Mouse (Mus musculus): ENCODE results near the gene Gm20441. TPM values are rescaled to one million over a fixed set of nuclear protein-coding genes. Genes with fewer than 3 reads are reported as not detected.

The Gm20441 gene
- not detected in 2 replicates for polyA plus RNA-seq (2015; fragmentation: Nextera tagmentation; extraction: Ambion mirVana)

DNA sequence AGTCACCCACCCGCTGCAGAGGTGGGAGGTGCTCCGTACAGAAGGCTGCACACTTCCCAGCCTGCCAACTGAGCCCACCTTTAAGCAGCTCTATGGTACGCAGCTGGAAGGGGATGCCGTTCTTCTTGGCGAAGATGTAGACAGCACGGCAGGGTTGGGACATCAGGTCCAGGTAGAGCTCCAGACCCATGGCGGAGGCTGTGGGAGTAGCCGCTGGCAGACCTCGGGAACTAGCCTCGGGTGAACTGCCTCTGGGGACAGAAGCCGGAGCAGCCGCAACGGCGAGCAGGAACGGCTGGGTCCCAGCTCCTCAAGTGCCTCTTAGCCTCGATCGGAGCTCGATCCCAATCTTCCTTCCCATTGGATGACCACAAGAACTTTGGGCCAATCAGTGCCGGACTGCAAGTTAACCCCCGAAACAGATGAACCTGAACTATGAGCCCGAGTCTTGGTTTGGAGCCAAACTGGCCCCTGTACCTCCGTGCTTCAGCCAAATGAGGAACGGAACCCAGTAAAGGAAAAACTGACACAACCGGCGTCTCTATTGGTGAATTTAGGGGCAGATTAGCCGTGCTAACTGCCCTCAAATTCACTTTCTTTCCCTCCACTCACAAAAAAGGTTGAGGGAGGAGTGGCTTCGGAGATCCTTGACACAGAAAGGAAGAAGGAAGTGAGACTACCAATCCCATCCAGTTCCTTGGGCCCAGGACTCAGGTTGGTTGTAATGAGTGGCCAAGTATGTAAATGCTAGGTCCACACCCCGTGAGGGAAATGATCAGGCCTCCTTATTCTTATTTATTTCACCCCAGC is at the start of gene Gm20441, which contains the start of gene Gstt3:
Gene Gm20441, minus strand, starts transcription at position 186 of the 810 bp plus-strand sequence.
Gene Gstt3, minus strand, starts transcription at position 646 of the 810 bp plus-strand sequence.
- H3K27ac ChIP-seq (replicated peaks) = peak within 1 kb of the TSS; percentile 31; the same call in 1 of the 2 replicates
- peak within 1 kb of the TSS; percentile 58 for H3K4me2 ChIP-seq
- ATAC-seq (ENCODE audit: insufficient read depth) = peak; percentile 60; the same call in 1 of the 2 replicates
- peaks cover 77% of the 10 kb centered on the region for H3K27me3 ChIP-seq
- 1% methylated on average over 28 of the region's 28 CpGs for WGBS (ENCODE audit: insufficient replicate concordance)
- 0 out of 2 replicates have a peak within 1 kb of the TSS, but pooled peaks have one; percentile 19 for H3K9ac ChIP-seq
- H3K4me1 ChIP-seq (replicated peaks) = peaks cover 4% of the 10 kb centered on the region; the same call in 1 of the 2 replicates
- H3K36me3 ChIP-seq (replicated peaks) = 0 out of 2 replicates have a peak, but pooled peaks cover 2% of the 10 kb centered on the region
- no peaks in the 10 kb centered on the region for H3K9me3 ChIP-seq (replicated peaks)
- H3K4me3 ChIP-seq (replicated peaks) = peak within 1 kb of the TSS; percentile 43

DNA sequence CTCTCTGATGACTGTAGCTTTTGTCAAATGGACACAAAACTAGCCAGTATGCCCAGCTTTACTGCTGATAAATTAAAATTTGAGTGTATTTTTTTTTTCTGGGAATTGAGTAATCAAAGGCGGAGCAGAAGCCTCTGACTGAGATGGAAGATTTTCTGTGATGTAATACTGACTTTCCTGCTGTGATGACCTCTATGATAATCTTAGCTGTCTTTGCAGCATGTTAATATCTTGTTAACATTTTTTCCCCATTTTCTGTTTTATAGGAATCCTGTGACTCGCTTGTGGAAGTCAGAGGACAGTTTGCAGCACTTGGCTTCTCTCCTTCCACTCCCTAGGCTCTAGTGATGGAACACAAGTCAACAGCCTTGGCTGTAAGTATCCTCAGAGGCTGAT is 49.5 kb upstream of the Gm20441 start:
- H3K36me3 ChIP-seq (replicated peaks) = no peaks in the 10 kb centered on the region
- H3K4me3 ChIP-seq (replicated peaks) = no peak overlapping the region
- H3K4me1 ChIP-seq (replicated peaks) = peaks cover 32% of the 10 kb centered on the region
- H3K9me3 ChIP-seq (replicated peaks) = no peaks in the 10 kb centered on the region
- whole genome bisulfite sequencing (ENCODE audit: insufficient replicate concordance) = 59% methylated on average over 2 of the region's 2 CpGs
- no peak for ATAC-seq (ENCODE audit: insufficient read depth)
- H3K27ac ChIP-seq (replicated peaks) = no peak overlapping the region
- no peak overlapping the region for H3K9ac ChIP-seq
- no peak overlapping the region for H3K4me2 ChIP-seq
- H3K27me3 ChIP-seq = peaks cover 27% of the 10 kb centered on the region

DNA sequence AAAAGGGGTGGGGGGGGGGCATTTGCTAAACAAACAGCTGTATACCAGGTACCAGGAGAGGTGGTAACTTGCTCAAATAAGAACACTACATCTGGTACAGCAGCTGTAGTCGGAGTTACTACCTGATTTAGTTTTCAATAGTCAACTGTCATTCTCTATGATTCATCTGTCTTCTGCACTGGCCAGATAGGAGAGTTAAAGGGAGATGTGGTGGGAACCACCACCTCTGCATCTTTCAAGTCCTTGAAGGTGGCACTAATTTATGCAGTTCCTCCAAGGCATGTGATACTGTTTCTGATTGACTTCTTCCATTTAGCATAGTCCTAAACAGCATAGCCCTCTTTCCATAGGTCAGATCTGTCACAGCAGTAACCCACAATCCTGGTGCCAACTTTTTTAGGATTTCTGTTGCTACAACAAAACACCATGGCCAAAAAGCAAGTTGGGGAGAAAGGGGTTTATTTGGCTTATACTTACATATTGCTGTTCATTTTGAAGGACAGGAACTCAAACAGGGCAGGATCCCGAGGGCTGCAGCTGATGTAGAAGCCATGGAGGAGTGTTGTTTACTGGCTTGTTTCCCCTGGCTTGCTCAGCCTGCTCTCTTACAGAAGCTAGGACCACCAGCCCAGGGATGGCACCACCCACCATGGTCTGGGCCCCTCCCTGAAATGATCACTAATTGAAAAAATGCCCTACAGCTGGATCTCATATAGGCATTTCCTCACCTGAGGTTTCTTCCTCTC is 48.9 kb upstream of the Gm20441 start:
- Histone ChIP-seq H3K36me3 (replicated peaks) (no peaks in the 10 kb centered on the region), H3K4me1 (replicated peaks) (peaks cover 26% of the 10 kb centered on the region), H3K27me3 (peaks cover 27% of the 10 kb centered on the region), H3K4me2 (no peak overlapping the region), H3K9me3 (replicated peaks) (no peaks in the 10 kb centered on the region), H3K4me3 (replicated peaks) (no peak overlapping the region), H3K27ac (replicated peaks) (no peak overlapping the region), H3K9ac (no peak overlapping the region)
- WGBS (ENCODE audit: insufficient replicate concordance) = 46% methylated on average over 2 of the region's 2 CpGs
- ATAC-seq (ENCODE audit: insufficient read depth) = no peak

- no peak for ATAC-seq (ENCODE audit: insufficient read depth)
- Histone ChIP-seq H3K27ac (replicated peaks) (no peak overlapping the region), H3K9ac (no peak overlapping the region), H3K9me3 (replicated peaks) (no peaks in the 10 kb centered on the region), H3K4me1 (replicated peaks) (peaks cover 14% of the 10 kb centered on the region), H3K4me3 (replicated peaks) (no peak overlapping the region), H3K4me2 (no peak overlapping the region), H3K27me3 (peaks cover 16% of the 10 kb centered on the region), H3K36me3 (replicated peaks) (no peaks in the 10 kb centered on the region)
Measured at GRCm38 (mm10) chr10:75828500-75828931, 47.8 kb upstream of the Gm20441 start.

- H3K9ac ChIP-seq = no peak overlapping the region
- no peak overlapping the region for H3K4me3 ChIP-seq (replicated peaks)
- 67% methylated on average over 4 of the region's 4 CpGs for WGBS (ENCODE audit: insufficient replicate concordance)
Measured at GRCm38 (mm10) chr10:75827668-75828360, 47.1 kb upstream of the Gm20441 start.

GRCm38 (mm10) chr10:75824530-75824929 is 43.8 kb upstream of the Gm20441 start:
- H3K27ac ChIP-seq (replicated peaks) = no peak overlapping the region
- 51% methylated on average over 4 of the region's 4 CpGs for WGBS (ENCODE audit: insufficient replicate concordance)
- H3K36me3 ChIP-seq (replicated peaks) = no peaks in the 10 kb centered on the region
- ATAC-seq (ENCODE audit: insufficient read depth) = no peak
- no peaks in the 10 kb centered on the region for H3K9me3 ChIP-seq (replicated peaks)
- no peak overlapping the region for H3K4me3 ChIP-seq (replicated peaks)
- H3K9ac ChIP-seq = no peak overlapping the region
- H3K4me1 ChIP-seq (replicated peaks) = peaks cover 5% of the 10 kb centered on the region; the same call in 1 of the 2 replicates
- H3K27me3 ChIP-seq = peaks cover 8% of the 10 kb centered on the region
- no peak overlapping the region for H3K4me2 ChIP-seq

More at GRCm38 (mm10) chr10:75827668-75828360, 47.1 kb upstream of the Gm20441 start:
- Histone ChIP-seq H3K27ac (replicated peaks) (no peak overlapping the region), H3K4me1 (replicated peaks) (peaks cover 10% of the 10 kb centered on the region), H3K4me2 (no peak overlapping the region), H3K9me3 (replicated peaks) (no peaks in the 10 kb centered on the region), H3K27me3 (peaks cover 9% of the 10 kb centered on the region; the same call in 1 of the 2 replicates), H3K36me3 (replicated peaks) (no peaks in the 10 kb centered on the region)
- ATAC-seq (ENCODE audit: insufficient read depth) = no peak

GRCm38 (mm10) chr10:75823782-75824181 is 43.0 kb upstream of the Gm20441 start:
- no peak overlapping the region for H3K4me3 ChIP-seq (replicated peaks)

DNA sequence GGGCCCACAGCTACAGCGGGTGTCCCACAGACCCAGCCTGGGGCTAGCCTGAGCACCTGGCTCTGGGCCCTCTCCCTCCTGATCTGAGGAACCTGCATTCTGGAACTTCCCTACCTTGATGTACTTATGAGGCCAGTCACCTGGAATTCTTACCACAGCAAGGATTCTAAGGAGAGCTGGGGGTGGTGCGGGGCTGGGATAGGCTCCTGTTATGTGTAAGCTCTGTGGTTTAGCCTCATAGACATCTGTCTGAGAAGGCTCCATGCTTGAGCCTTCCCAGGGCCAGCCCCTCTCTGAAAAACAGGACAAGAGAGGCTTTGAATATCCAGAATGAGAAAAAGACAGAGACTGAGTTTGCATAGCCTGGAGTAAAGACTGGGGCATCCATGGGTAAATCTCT is 41.7 kb upstream of the Gm20441 start, which contains the start of gene Gstt4:
Gene Gstt4, minus strand, starts transcription at position 101 of the 400 bp plus-strand sequence.
- WGBS (ENCODE audit: insufficient replicate concordance) = 81% methylated on average over 2 of the region's 2 CpGs

More at GRCm38 (mm10) chr10:75823782-75824181, 43.0 kb upstream of the Gm20441 start:
- WGBS (ENCODE audit: insufficient replicate concordance) = 48% methylated on average over 1 of the region's 1 CpGs
- Histone ChIP-seq H3K36me3 (replicated peaks) (no peaks in the 10 kb centered on the region), H3K27ac (replicated peaks) (no peak overlapping the region), H3K4me1 (replicated peaks) (peaks cover 5% of the 10 kb centered on the region; the same call in 1 of the 2 replicates), H3K4me2 (no peak overlapping the region), H3K9me3 (replicated peaks) (no peaks in the 10 kb centered on the region), H3K9ac (no peak overlapping the region), H3K27me3 (peaks cover 8% of the 10 kb centered on the region)
- no peak for ATAC-seq (ENCODE audit: insufficient read depth)

GRCm38 (mm10) chr10:75819882-75820281 is 39.1 kb upstream of the Gm20441 start:
- H3K27ac ChIP-seq (replicated peaks) = no peak overlapping the region
- H3K4me2 ChIP-seq = no peak overlapping the region
- peaks cover 3% of the 10 kb centered on the region; the same call in 1 of the 2 replicates for H3K27me3 ChIP-seq
- no peak for ATAC-seq (ENCODE audit: insufficient read depth)
- H3K36me3 ChIP-seq (replicated peaks) = no peaks in the 10 kb centered on the region
- H3K9ac ChIP-seq = no peak overlapping the region
- no peaks in the 10 kb centered on the region for H3K9me3 ChIP-seq (replicated peaks)
- WGBS (ENCODE audit: insufficient replicate concordance) = 62% methylated on average over 5 of the region's 5 CpGs
- H3K4me1 ChIP-seq (replicated peaks) = no peaks in the 10 kb centered on the region
- no peak overlapping the region for H3K4me3 ChIP-seq (replicated peaks)

More for the DNA sequence above, 41.7 kb upstream of the Gm20441 start, which contains the start of gene Gstt4:
- Histone ChIP-seq H3K27ac (replicated peaks) (no peak within 1 kb of the TSS), H3K36me3 (replicated peaks) (no peaks in the 10 kb centered on the region), H3K4me1 (replicated peaks) (no peaks in the 10 kb centered on the region), H3K4me3 (replicated peaks) (no peak within 1 kb of the TSS), H3K27me3 (peaks cover 8% of the 10 kb centered on the region), H3K9ac (no peak within 1 kb of the TSS), H3K9me3 (replicated peaks) (no peaks in the 10 kb centered on the region), H3K4me2 (no peak within 1 kb of the TSS)
- no peak for ATAC-seq (ENCODE audit: insufficient read depth)

DNA sequence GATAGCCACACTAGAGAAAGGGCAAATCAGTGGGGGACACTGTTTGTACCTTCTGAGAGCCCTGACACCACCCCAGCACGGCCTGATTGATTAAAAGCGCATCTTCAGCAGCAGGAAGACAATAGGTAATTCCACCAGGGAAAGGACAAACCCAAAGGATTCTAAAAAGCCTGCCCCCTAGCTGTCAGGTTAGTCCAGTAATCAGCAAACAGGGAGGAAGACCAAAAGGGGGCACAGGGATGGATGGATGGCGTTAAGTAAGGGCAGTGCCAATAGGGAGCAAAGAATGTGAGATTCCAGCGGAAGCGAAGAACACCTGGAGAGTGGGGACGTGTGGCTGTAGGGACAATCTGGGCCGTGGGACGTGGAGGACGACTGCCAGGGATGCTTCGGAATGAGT is 37.9 kb upstream of the Gm20441 start:
- WGBS (ENCODE audit: insufficient replicate concordance) = 57% methylated on average over 10 of the region's 10 CpGs
- Histone ChIP-seq H3K27ac (replicated peaks) (no peak overlapping the region), H3K9ac (no peak overlapping the region), H3K27me3 (peaks cover 3% of the 10 kb centered on the region; the same call in 1 of the 2 replicates), H3K4me1 (replicated peaks) (no peaks in the 10 kb centered on the region), H3K9me3 (replicated peaks) (no peaks in the 10 kb centered on the region), H3K36me3 (replicated peaks) (no peaks in the 10 kb centered on the region), H3K4me3 (replicated peaks) (no peak overlapping the region), H3K4me2 (no peak overlapping the region)
- ATAC-seq (ENCODE audit: insufficient read depth) = no peak
